Mouse (Mus musculus) frontal cortex, adult 2 months (tissue): ENCODE measurements around the gene Ltk. TPM values are rescaled to one million over a fixed set of nuclear protein-coding genes. Genes with fewer than 3 reads are reported as not detected.

Experiments
- DNase-seq, 2 experiments: peaks; one replicate each; pipeline ENCODE4 v3.0.0; 2022; ENCODE audit warnings: low spot score in 1 of 2; ENCODE audit errors: extremely low spot score in 1 of 2
- polyA plus RNA-seq: library from polyadenylated mRNA; depleted of rRNA; stranded (reverse); fragments of >200 nt; gene quantifications from 2 replicates; pipeline ENCODE4 v1.2.3, GENCODE M21; 2012; rRNA removed

Gene Ltk
- polyA plus RNA-seq, 1 experiment, result 46.4 TPM

DNA sequence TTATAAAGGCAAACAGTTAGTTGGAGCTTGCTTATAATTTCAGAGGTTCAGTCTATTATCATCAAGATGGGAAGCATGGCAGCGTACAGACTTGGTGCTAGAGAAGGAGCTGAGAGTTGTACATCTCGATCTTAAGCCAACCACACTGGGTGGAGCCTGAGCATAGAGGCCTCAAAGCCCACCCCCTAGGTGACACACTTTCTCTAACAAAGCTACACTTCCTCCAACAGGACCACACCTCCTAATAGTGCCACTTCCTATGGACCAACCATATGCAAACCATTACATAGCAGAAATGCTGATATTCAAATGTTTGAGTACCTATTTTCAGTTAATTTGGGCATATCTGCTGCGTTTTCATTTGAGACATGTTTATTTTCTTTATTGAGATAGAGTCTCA is 50.2 kb downstream of the Ltk start:
- no peak for DNase-seq

DNA sequence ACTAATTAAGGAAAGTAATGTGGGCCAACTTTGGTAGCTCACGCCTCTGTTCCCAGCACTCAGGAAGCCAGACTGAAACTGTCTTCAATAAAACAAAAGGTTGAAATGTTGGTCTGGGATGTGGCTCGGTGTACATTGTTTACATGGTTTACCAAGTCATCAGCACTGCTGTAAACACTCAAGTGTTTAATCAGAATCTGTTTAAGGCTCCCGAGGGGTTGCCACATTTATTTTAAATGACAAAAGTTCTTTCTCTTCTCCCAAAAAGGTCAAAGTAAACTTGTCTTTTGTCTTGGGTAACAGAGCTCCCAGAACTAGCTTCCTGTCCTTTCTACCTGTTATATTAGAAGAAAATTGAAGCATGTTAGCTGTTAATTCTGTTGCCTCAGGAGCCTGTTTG is 52.6 kb downstream of the Ltk start:
- no peak for DNase-seq

DNA sequence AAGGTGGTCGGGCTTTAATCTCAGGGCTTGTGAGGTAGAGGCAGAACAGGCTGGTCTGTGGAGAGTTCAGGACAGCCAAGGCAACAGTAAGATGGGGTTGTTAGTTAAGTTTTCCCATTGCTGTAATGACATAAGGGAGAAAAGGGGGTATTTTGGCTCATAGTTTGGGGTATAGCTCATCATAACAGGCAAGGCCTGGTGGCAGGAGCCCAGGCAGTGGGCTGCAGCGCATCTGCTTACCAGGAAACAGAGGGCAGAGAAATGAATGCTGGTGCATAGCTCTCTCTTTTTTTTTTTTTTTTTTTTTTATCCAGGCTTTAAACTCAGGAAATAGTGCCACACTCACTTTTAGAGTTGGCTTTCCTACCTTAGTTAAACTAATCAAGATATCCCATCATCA is 57.1 kb downstream of the Ltk start:
- no peak for DNase-seq

Other genes with a start within 250 kb of the Ltk start
- 0.82 and 1.2 TPM in 2 replicates for gene Exd1, start 212.8 kb downstream of the Ltk start, polyA plus RNA-seq
- 113 and 117 TPM in 2 replicates for gene Chp1, start 212.7 kb downstream of the Ltk start, polyA plus RNA-seq
- 0.76 and 0.86 TPM in 2 replicates for gene Nusap1, start 142.1 kb downstream of the Ltk start, polyA plus RNA-seq
- gene Oip5, start 142.0 kb downstream of the Ltk start, polyA plus RNA-seq, result 1.4 and 1.7 TPM in 2 replicates
- 20.8 and 21.7 TPM in 2 replicates for gene Ndufaf1, start 97.6 kb downstream of the Ltk start, polyA plus RNA-seq
- gene Rtf1, start 85.4 kb downstream of the Ltk start, polyA plus RNA-seq, result 41.0 and 41.8 TPM in 2 replicates
- gene Itpka, start 18.1 kb downstream of the Ltk start, polyA plus RNA-seq, result 158 and 164 TPM in 2 replicates
- 13.7 and 14.6 TPM in 2 replicates for gene Rpap1, start 27.1 kb upstream of the Ltk start, polyA plus RNA-seq
- 130 and 145 TPM in 2 replicates for gene Tyro3, start 37.3 kb upstream of the Ltk start, polyA plus RNA-seq
- gene Mga, start 136.8 kb upstream of the Ltk start, polyA plus RNA-seq, result 16.9 and 17.3 TPM in 2 replicates
- 38.5 and 41.4 TPM in 2 replicates for gene Mapkbp1, start 212.3 kb upstream of the Ltk start, polyA plus RNA-seq